Mouse (Mus musculus) ES-Bruce4 (cell line): ENCODE measurements at regions not wholly inside any gene's neighbourhood (a gene's known extent, or its start where the extent isn't known, plus 50 kb on each side); places are given as distances from the start of the nearest gene placed in this dataset.

Experiments used
- H3K27ac ChIP-seq: 2 replicates; pipeline ENCODE4 v1.5.1; 2012; ENCODE audit warnings: low read length, inconsistent platforms; ENCODE audit not compliant: insufficient read depth
- H3K27me3 ChIP-seq: 2 replicates; pipeline ENCODE4 v1.6.1; 2012; ENCODE audit warnings: mild to moderate bottlenecking, low read length, inconsistent platforms; ENCODE audit not compliant: control insufficient read depth, poor library complexity, insufficient read depth, severe bottlenecking
- H3K36me3 ChIP-seq: 2 replicates; pipeline ENCODE4 v1.6.1; 2012; ENCODE audit warnings: inconsistent platforms, mild to moderate bottlenecking, low read length, moderate library complexity; ENCODE audit not compliant: control insufficient read depth, poor library complexity, insufficient read depth, severe bottlenecking
- H3K4me1 ChIP-seq: one replicate; pipeline ENCODE4 v1.8.1; 2011; ENCODE audit warnings: low read length; ENCODE audit not compliant: control insufficient read depth, insufficient read depth
- H3K4me3 ChIP-seq: 2 replicates; pipeline ENCODE4 v1.5.1; 2011; ENCODE audit warnings: low read depth, mild to moderate bottlenecking, low read length
- H3K9ac ChIP-seq: 2 replicates; pipeline ENCODE4 v1.6.1; 2012; ENCODE audit warnings: low read depth, mild to moderate bottlenecking, inconsistent platforms; ENCODE audit not compliant: poor library complexity, severe bottlenecking
- H3K9me3 ChIP-seq: replicated peaks from 2 replicates; pipeline ENCODE4 v1.6.1; 2012; ENCODE audit warnings: mild to moderate bottlenecking, low read length, inconsistent platforms; ENCODE audit not compliant: control insufficient read depth, poor library complexity, insufficient read depth, severe bottlenecking
- CTCF ChIP-seq: IDR thresholded peaks from one replicate; pipeline ENCODE4 v1.8.1; 2011; ENCODE audit warnings: low read depth, low read length
- EP300 ChIP-seq: IDR thresholded peaks from 2 replicates; pipeline ENCODE4 v1.6.1; 2011; ENCODE audit warnings: low read depth, low read length; ENCODE audit not compliant: insufficient read depth
- POLR2A ChIP-seq: IDR thresholded peaks from one replicate; pipeline ENCODE4 v1.8.1; 2011; ENCODE audit warnings: low read length; ENCODE audit not compliant: insufficient read depth

DNA sequence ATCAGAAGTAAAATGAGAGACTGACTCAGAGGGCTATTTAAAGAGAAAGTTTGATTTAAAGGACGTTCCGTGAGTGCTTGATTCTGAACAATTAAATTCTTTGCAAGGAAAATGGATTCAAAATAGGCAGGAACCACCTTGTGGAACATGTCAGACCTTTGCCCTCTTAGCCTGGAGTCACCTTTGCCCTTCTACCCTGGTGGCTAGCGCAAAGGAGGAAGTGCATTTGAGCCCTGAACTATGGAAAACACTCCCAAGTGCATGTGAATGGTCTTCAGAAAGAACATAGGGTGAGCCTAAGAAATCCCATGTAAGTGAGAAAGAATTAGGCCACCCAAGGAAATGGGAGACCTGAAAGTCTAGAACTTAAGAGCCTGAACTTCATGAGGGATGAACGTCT, 185.2 kb downstream of the Mreg start:
- H3K9ac ChIP-seq = no peak overlapping the region
- H3K36me3 ChIP-seq = no peaks in the 10 kb centered on the region
- H3K4me1 ChIP-seq = no peaks in the 10 kb centered on the region
- TF ChIP-seq POLR2A = no peak
- no peak for TF ChIP-seq EP300
- no peak for TF ChIP-seq CTCF
- H3K9me3 ChIP-seq = no peaks in the 10 kb centered on the region
- H3K27ac ChIP-seq = no peak overlapping the region
- H3K4me3 ChIP-seq = no peak overlapping the region
- H3K27me3 ChIP-seq = no peaks in the 10 kb centered on the region

DNA sequence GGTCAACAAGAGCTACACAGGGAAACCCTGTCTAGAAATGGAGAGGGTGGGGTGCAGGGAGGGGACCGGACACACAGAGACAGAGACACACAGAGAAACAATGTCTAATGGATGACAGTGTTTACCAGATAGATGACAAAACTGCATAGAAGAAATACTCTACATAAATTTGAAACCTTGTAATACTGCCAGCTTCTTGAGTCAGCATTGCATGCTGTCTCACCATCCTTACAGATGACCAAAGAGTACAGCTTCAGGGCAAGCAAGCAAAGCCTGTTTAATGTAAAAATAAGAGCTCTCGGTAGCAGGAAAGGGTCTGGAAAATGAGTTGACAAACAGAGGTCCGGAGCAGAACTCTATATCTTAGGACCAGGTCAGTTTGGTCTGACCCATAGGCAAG, 189.5 kb downstream of the Mreg start:
- H3K4me1 ChIP-seq = no peaks in the 10 kb centered on the region
- H3K27ac ChIP-seq = no peak overlapping the region
- no peaks in the 10 kb centered on the region for H3K9me3 ChIP-seq
- H3K36me3 ChIP-seq = no peaks in the 10 kb centered on the region
- H3K9ac ChIP-seq = no peak overlapping the region
- H3K4me3 ChIP-seq = no peak overlapping the region
- TF ChIP-seq POLR2A = no peak
- TF ChIP-seq EP300 = no peak
- TF ChIP-seq CTCF = no peak
- H3K27me3 ChIP-seq = no peaks in the 10 kb centered on the region

GRCm38 (mm10) chr1:72018479-72019222, 193.5 kb downstream of the Mreg start:
- H3K27me3 ChIP-seq = no peaks in the 10 kb centered on the region
- no peaks in the 10 kb centered on the region for H3K36me3 ChIP-seq
- no peaks in the 10 kb centered on the region for H3K9me3 ChIP-seq
- H3K9ac ChIP-seq = no peak overlapping the region
- no peak for TF ChIP-seq POLR2A
- TF ChIP-seq EP300 = no peak
- no peak for TF ChIP-seq CTCF
- no peak overlapping the region for H3K27ac ChIP-seq
- no peak overlapping the region for H3K4me3 ChIP-seq
- no peaks in the 10 kb centered on the region for H3K4me1 ChIP-seq

GRCm38 (mm10) chr1:72017814-72018478, 194.2 kb downstream of the Mreg start:
- TF ChIP-seq CTCF (no peak), EP300 (no peak), POLR2A (no peak)
- Histone ChIP-seq H3K27ac (no peak overlapping the region), H3K36me3 (no peaks in the 10 kb centered on the region), H3K9ac (no peak overlapping the region), H3K27me3 (no peaks in the 10 kb centered on the region), H3K4me3 (no peak overlapping the region), H3K4me1 (no peaks in the 10 kb centered on the region), H3K9me3 (no peaks in the 10 kb centered on the region)

- H3K9me3 ChIP-seq = no peaks in the 10 kb centered on the region
- H3K4me3 ChIP-seq = no peak overlapping the region
- no peak overlapping the region for H3K9ac ChIP-seq
- H3K27me3 ChIP-seq = no peaks in the 10 kb centered on the region
- no peaks in the 10 kb centered on the region for H3K36me3 ChIP-seq
- no peak overlapping the region for H3K27ac ChIP-seq
- TF ChIP-seq CTCF (no peak), EP300 (no peak), POLR2A (no peak)
- no peaks in the 10 kb centered on the region for H3K4me1 ChIP-seq
Observed at GRCm38 (mm10) chr1:72015471-72015870, 196.6 kb downstream of the Mreg start.

DNA sequence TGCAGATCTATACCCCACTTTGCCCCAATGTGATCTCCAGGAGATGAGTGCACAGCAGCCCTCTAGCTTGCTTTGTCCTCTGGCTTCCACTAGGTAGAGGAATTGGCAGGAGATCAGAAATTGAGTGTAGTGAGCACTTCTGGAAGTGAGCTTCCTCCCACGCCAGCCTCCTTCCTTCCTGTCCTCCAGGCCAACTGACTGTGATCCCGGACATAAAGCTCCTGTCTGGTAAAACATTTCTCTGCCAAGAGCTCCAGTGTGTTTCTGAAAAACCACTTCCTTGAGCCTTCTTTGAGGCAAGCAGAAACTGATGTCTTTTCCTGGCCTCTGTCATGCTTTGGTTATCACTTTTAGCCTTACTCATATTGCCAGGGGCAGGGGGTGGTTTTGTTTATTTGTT, 197.5 kb downstream of the Mreg start:
- Histone ChIP-seq H3K27me3 (no peaks in the 10 kb centered on the region), H3K4me3 (no peak overlapping the region), H3K9ac (no peak overlapping the region), H3K36me3 (no peaks in the 10 kb centered on the region), H3K4me1 (no peaks in the 10 kb centered on the region), H3K27ac (no peak overlapping the region), H3K9me3 (no peaks in the 10 kb centered on the region)
- TF ChIP-seq POLR2A (no peak), EP300 (no peak), CTCF (no peak)
